In genomic region chr16:52867833-52868232, GRCm38 (mm10) we compare ENCODE assay signal across 27 mouse cellular contexts.
DNase-seq lines count a peak whose midpoint lies in the region; ATAC-seq and TF ChIP-seq lines count a peak whose summit lies in the region.
"Had no signal": no experiment of that assay in that cellular context is flagged by ENCODE, and none has a peak within 500 bp of the region (broad histone marks: within the 10 kb centered on the region; RNA-seq: fewer than 3 reads in every experiment).

No protein-coding gene starts in this region.

- H3K36me3 ChIP-seq in C2C12 (ENCODE audit: control insufficient read depth, insufficient read depth), result no peaks in the 10 kb centered on the region
- H3K36me3 ChIP-seq: embryonic facial prominence, embryonic 10.5 days; embryonic facial prominence, embryonic 13.5 days; forebrain, embryonic 10.5 days; heart, embryonic 10.5 days; heart, embryonic 13.5 days; hindbrain, embryonic 12.5 days; hindbrain, embryonic 15.5 days had no signal

- H3K27me3 ChIP-seq in C2C12 (ENCODE audit: control insufficient read depth, insufficient read depth, insufficient read length), result no peaks in the 10 kb centered on the region
- H3K27me3 ChIP-seq: embryonic facial prominence, embryonic 13.5 days; forebrain, embryonic 13.5 days; heart, embryonic 13.5 days; hindbrain, embryonic 12.5 days; hindbrain, embryonic 15.5 days had no signal

- ATAC-seq in megakaryocyte progenitor cell, adult 5-6 weeks (replicated peaks; ENCODE audit: poor library complexity), result peak; percentile 68
- ATAC-seq: forebrain, embryonic 13.5 days; forebrain, postnatal 0 days had no signal

- no peak for TF ChIP-seq CTCF in C2C12 (IDR thresholded peaks at IDR 0.05; ENCODE audit: control insufficient read depth, insufficient read depth, insufficient read length)

- no peak overlapping the region for H3ac ChIP-seq in C2C12 (ENCODE audit: control insufficient read depth, insufficient read length, low read depth)

- DNase-seq in 416B (ENCODE audit: low read depth), result peak; percentile 44
- peak; percentile 19 for DNase-seq in fat pad, adult 2 months (ENCODE audit: extremely low read depth, low read depth, low spot score)
- no peak for DNase-seq in kidney, postnatal 10 days
- DNase-seq in heart, adult 18-20 months, result no peak
- DNase-seq: adrenal gland, adult 2 months; adrenal gland, postnatal 14 days; cerebellum, adult 11 months; cerebellum, adult 2 months; cerebellum, adult 9-11 months; cerebellum, postnatal 25 days; embryo, embryonic 11 days; forebrain, postnatal 0 days; gastrocnemius, adult 2 months; gastrocnemius, postnatal 14 days; heart, adult 2 months; heart, postnatal 14 days had no signal

- H3K79me3 ChIP-seq in C2C12 (ENCODE audit: low read depth), result no peaks in the 10 kb centered on the region

- no peak overlapping the region for H3K4me3 ChIP-seq in C2C12 (ENCODE audit: insufficient read depth, poor library complexity, severe bottlenecking)
- H3K4me3 ChIP-seq: embryonic facial prominence, embryonic 10.5 days; embryonic facial prominence, embryonic 13.5 days; erythroblast, embryonic 14.5 days; forebrain, embryonic 10.5 days; forebrain, embryonic 13.5 days; gastrocnemius, adult 2 months; heart, adult 2 months; heart, embryonic 10.5 days; heart, embryonic 13.5 days; hindbrain, embryonic 12.5 days; hindbrain, embryonic 15.5 days had no signal

- no peaks in the 10 kb centered on the region for H3K79me2 ChIP-seq in C2C12 (ENCODE audit: control insufficient read depth, insufficient read depth)

TF ChIP-seq in C2C12, 6 proteins besides CTCF, POLR2A, EP300 and RAD21:
- TF ChIP-seq USF1 (IDR thresholded peaks at IDR 0.05; ENCODE audit: low read depth), result no peak
- TF ChIP-seq MAX (IDR thresholded peaks at IDR 0.05), result no peak
- no peak for TF ChIP-seq MYOG (IDR thresholded peaks at IDR 0.05; ENCODE audit: control insufficient read depth, extremely low read depth, insufficient read length)
- no peak for TF ChIP-seq MYOD1 (IDR thresholded peaks at IDR 0.05; ENCODE audit: control insufficient read depth, insufficient read length, low read depth)
- peak; percentile 29 for TF ChIP-seq CEBPB (IDR thresholded peaks at IDR 0.05; ENCODE audit: low read depth)
TF ChIP-seq in C2C12: peak in this region for 1.

Comparison
In these comparisons a context has a peak if more than half of its experiments do, and no peak if none do; other contexts are left out.
1. DNase-seq: peak in 416B (single experiment) and fat pad, adult 2 months (single experiment); none in kidney, postnatal 10 days (single experiment) and heart, adult 18-20 months (0 of 2).